Mouse (Mus musculus) ES-E14 (cell line): ENCODE measurements at regions not wholly inside any gene's neighbourhood (a gene's known extent, or its start where the extent isn't known, plus 50 kb on each side); places are given as distances from the start of the nearest gene placed in this dataset.

Experiments
- CHD2 ChIP-seq: IDR thresholded peaks from 2 replicates; pipeline ENCODE4 v1.6.1; 2014; ENCODE audit warnings: mild to moderate bottlenecking, low read depth, low read length, inconsistent platforms
- HCFC1 ChIP-seq: IDR thresholded peaks from 2 replicates; pipeline ENCODE4 v1.6.1; 2012; ENCODE audit warnings: low read length, inconsistent platforms, borderline replicate concordance; ENCODE audit not compliant: insufficient read depth
- MAFK ChIP-seq: IDR thresholded peaks from 2 replicates; pipeline ENCODE4 v1.6.1; 2014; ENCODE audit warnings: mild to moderate bottlenecking, low read depth, low read length, inconsistent platforms; ENCODE audit not compliant: insufficient read depth
- ZNF384 ChIP-seq: IDR thresholded peaks from 2 replicates; pipeline ENCODE4 v1.6.1; 2012; ENCODE audit warnings: low read depth, low read length, inconsistent platforms

DNA sequence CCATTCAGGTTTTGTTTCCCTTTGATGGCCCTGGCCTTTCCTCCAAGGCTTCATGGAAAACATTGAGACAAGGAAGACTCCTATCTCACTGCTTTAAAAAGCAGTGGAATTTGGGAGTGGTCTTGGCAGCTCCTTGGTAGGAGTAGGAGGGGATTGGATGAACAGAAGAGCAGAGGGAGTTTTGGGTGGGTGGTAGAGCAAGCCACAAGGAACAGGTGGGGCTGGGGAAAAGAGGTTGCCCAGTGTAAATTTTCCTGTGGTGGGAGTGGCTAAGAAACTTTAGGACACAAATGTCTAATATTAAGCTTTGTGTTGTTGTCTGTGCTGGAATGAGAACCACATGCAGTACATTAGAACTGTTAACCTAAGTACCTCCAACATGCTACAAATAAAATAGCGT is 148.9 kb downstream of the Pik3r1 start:
- no peak for TF ChIP-seq ZNF384
- TF ChIP-seq CHD2 = no peak
- TF ChIP-seq MAFK = no peak
- no peak for TF ChIP-seq HCFC1
